Mouse (Mus musculus): ENCODE data around the gene Agap1. TPM values are rescaled to one million over a fixed set of nuclear protein-coding genes. Genes with fewer than 3 reads are reported as not detected.

The Agap1 gene
- polyA plus RNA-seq, 1 experiment from 2014 or later, result 37.2 TPM

DNA sequence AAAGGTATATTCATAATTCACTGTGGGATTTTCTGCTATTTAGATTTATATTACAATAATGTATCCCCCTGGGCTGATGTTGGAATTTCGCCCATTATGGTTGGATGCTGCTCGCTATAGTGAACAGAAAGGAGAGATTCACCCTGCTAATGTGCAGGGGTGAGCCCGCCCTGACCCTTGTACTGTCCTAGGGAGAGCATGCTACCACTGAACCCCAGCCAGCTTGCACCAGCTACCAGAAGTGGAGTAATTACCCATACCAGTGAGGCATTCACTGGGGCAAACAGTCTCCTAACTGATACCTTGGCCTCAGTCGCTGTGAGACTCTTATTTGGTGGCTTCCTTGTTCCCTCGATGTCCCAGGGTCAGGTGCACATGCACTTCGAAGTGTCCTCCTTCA, 281.4 kb downstream of the Agap1 start:
- 89% methylated on average over 6 of the region's 6 CpGs for WGBS
- Histone ChIP-seq H3K4me1 (replicated peaks; ENCODE audit: control insufficient read depth, insufficient read depth, low read length) (peaks cover 19% of the 10 kb centered on the region), H3K9ac (replicated peaks; ENCODE audit: low read depth, low read length) (no peak overlapping the region), H3K27me3 (replicated peaks; ENCODE audit: control insufficient read depth, insufficient read depth, low read length) (peaks cover 43% of the 10 kb centered on the region), H3K4me2 (ENCODE audit: low read length) (no peak overlapping the region), H3K27ac (ENCODE audit: low read length) (no peak overlapping the region), H3K4me3 (replicated peaks; ENCODE audit: low read length) (no peak overlapping the region), H3K36me3 (ENCODE audit: control insufficient read depth, insufficient read depth) (peaks cover 2% of the 10 kb centered on the region; the same call in 1 of the 2 replicates), H3K9me3 (ENCODE audit: control insufficient read depth, low read length) (no peaks in the 10 kb centered on the region)
- no peak for ATAC-seq

DNA sequence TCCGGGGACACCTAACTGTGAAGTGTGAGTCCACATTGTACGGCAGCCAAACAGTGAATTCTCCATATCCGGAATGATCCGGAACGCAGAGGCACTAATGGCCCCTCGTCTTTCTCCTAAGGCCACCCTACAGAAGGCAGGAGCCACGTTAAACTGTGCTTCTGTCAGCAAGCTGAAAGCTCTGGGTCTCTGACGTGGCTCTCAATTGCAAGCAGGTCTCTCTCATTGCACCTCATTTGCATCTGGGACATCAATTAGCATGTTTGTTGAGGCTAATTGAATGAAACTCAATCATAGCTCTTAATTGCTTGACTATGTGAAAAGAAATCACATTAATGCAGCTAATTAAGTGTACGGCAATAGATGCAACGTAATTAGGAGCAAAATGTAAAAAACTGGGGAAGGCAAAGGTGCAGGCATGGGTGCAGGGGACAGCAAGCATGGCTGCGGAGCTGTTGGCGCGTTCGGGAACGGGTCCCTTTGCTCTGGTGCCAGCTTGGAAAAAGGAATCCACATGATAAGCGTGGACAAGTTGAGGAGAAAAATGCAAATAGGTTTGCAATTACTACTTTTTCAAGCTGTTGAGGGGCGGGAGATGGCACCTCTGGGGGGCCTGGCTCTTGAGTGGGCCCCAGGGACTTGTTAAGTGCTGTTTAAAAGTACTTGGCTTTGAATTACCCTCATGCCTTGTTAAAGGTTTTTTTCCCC, 284.6 kb downstream of the Agap1 start:
- Histone ChIP-seq H3K4me3 (replicated peaks; ENCODE audit: low read length) (no peak overlapping the region), H3K27ac (ENCODE audit: low read length) (no peak overlapping the region), H3K9me3 (ENCODE audit: control insufficient read depth, low read length) (no peaks in the 10 kb centered on the region), H3K27me3 (replicated peaks; ENCODE audit: control insufficient read depth, insufficient read depth, low read length) (peaks cover 63% of the 10 kb centered on the region), H3K4me1 (replicated peaks; ENCODE audit: control insufficient read depth, insufficient read depth, low read length) (peaks cover 19% of the 10 kb centered on the region), H3K36me3 (ENCODE audit: control insufficient read depth, insufficient read depth) (no peaks in the 10 kb centered on the region), H3K9ac (replicated peaks; ENCODE audit: low read depth, low read length) (no peak overlapping the region), H3K4me2 (ENCODE audit: low read length) (0 out of 2 replicates have a peak overlapping the region, but pooled peaks have one; percentile 1)
- WGBS, result 12% methylated on average over 17 of the region's 17 CpGs
- ATAC-seq, result peak; percentile 91

DNA sequence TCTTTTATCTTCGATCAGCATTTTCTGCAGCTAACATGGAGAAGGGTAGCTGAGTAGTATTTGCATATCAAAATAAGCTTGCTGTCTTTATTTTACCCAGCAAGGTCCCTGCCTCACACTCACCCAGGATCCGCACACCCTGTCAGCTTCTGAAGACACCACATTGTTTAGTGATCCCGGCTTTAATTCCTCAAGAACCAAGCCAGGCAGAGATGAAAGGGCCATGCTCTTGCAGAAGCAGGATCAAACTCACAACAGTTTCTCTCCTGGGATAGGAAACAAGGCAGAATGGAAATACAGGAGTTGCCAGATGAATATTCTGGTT, 285.1 kb downstream of the Agap1 start:
- under 1% methylated on average over 3 of the region's 3 CpGs for WGBS
- Histone ChIP-seq H3K9ac (replicated peaks; ENCODE audit: low read depth, low read length) (no peak overlapping the region), H3K4me3 (replicated peaks; ENCODE audit: low read length) (no peak overlapping the region), H3K4me1 (replicated peaks; ENCODE audit: control insufficient read depth, insufficient read depth, low read length) (peaks cover 19% of the 10 kb centered on the region), H3K9me3 (ENCODE audit: control insufficient read depth, low read length) (no peaks in the 10 kb centered on the region), H3K36me3 (ENCODE audit: control insufficient read depth, insufficient read depth) (no peaks in the 10 kb centered on the region), H3K27ac (ENCODE audit: low read length) (no peak overlapping the region), H3K4me2 (ENCODE audit: low read length) (no peak overlapping the region), H3K27me3 (replicated peaks; ENCODE audit: control insufficient read depth, insufficient read depth, low read length) (peaks cover 63% of the 10 kb centered on the region)
- no peak; the same call in 1 of the 2 replicates for ATAC-seq

DNA sequence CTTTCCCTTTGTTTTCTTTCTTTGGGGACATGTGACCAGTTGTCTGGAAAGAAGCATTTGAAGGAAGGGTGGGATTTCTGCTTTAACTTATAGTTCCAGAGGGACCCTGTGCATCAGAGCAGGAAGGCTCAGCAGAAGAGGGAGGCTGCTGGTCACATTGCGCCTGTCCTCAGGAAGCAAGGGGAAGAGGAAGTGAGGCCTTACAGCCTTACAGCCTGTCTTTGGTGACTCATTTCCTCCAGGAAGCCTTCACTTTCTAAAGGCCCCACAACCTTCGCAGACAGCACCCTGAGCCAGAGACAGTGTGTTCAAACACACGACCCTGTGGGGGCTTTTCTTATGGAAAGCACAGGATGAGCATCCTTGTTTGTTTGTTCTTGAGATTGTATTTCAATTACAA, 287.8 kb downstream of the Agap1 start:
- Histone ChIP-seq H3K4me3 (replicated peaks; ENCODE audit: low read length) (no peak overlapping the region), H3K36me3 (ENCODE audit: control insufficient read depth, insufficient read depth) (no peaks in the 10 kb centered on the region), H3K9me3 (ENCODE audit: control insufficient read depth, low read length) (no peaks in the 10 kb centered on the region), H3K27me3 (replicated peaks; ENCODE audit: control insufficient read depth, insufficient read depth, low read length) (peaks cover 54% of the 10 kb centered on the region), H3K4me2 (ENCODE audit: low read length) (no peak overlapping the region), H3K27ac (ENCODE audit: low read length) (no peak overlapping the region), H3K4me1 (replicated peaks; ENCODE audit: control insufficient read depth, insufficient read depth, low read length) (peaks cover 19% of the 10 kb centered on the region), H3K9ac (replicated peaks; ENCODE audit: low read depth, low read length) (no peak overlapping the region)
- WGBS, result 87% methylated on average over 3 of the region's 3 CpGs
- no peak for ATAC-seq

DNA sequence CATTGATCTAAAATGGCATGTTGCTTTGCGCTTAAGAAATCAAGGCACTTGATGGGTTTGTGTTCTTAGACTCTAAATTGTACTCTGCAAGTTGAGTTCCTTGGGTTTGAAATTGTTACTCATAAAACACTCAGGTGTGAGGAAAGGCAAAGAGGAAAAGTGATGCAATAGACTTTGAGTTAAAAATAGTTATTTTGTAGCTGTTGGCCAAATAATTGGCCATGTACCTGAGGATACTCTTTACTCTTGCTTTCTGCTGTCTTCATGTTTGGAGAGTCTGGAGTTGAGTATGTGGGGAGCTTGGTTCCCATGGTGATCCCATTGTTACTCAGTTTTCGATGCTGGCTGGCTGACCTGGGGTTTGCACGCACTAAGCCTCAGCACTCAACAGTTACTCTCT, 291.6 kb downstream of the Agap1 start:
- no peak overlapping the region for H3K4me2 ChIP-seq (ENCODE audit: low read length)
- no peak overlapping the region for H3K27ac ChIP-seq (ENCODE audit: low read length)
- H3K36me3 ChIP-seq (ENCODE audit: control insufficient read depth, insufficient read depth), result no peaks in the 10 kb centered on the region
- no peak overlapping the region for H3K4me3 ChIP-seq (replicated peaks; ENCODE audit: low read length)
- H3K9ac ChIP-seq (replicated peaks; ENCODE audit: low read depth, low read length), result no peak overlapping the region
- H3K9me3 ChIP-seq (ENCODE audit: control insufficient read depth, low read length), result no peaks in the 10 kb centered on the region
- ATAC-seq, result no peak
- peaks cover 56% of the 10 kb centered on the region for H3K27me3 ChIP-seq (replicated peaks; ENCODE audit: control insufficient read depth, insufficient read depth, low read length)
- WGBS, result 73% methylated on average over 3 of the region's 3 CpGs
- peaks cover 14% of the 10 kb centered on the region for H3K4me1 ChIP-seq (replicated peaks; ENCODE audit: control insufficient read depth, insufficient read depth, low read length)

DNA sequence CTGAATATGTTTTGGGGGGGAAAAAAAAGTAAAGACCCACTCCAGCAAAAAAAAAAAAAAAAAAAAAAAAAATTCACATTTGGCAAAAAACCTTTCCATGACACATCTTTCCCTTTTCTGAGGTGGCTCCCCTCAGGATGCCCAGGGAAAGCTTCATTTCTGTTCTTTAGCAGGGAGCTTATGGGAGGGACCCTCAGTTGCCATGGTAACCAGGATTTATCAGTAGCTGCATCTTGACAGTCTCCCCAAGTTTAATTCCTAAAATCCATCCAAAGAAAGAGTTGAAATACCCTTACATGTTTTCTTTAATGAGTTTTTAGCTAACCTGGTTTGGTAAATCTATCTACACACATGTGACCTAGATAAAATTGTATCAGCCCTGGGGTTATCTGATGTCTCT, 295.1 kb downstream of the Agap1 start:
- Histone ChIP-seq H3K9me3 (ENCODE audit: control insufficient read depth, low read length) (no peaks in the 10 kb centered on the region), H3K27ac (ENCODE audit: low read length) (no peak overlapping the region), H3K9ac (replicated peaks; ENCODE audit: low read depth, low read length) (no peak overlapping the region), H3K4me3 (replicated peaks; ENCODE audit: low read length) (no peak overlapping the region), H3K4me2 (ENCODE audit: low read length) (no peak overlapping the region), H3K27me3 (replicated peaks; ENCODE audit: control insufficient read depth, insufficient read depth, low read length) (peaks cover 43% of the 10 kb centered on the region), H3K36me3 (ENCODE audit: control insufficient read depth, insufficient read depth) (no peaks in the 10 kb centered on the region), H3K4me1 (replicated peaks; ENCODE audit: control insufficient read depth, insufficient read depth, low read length) (peaks cover 19% of the 10 kb centered on the region)
- ATAC-seq, result no peak

DNA sequence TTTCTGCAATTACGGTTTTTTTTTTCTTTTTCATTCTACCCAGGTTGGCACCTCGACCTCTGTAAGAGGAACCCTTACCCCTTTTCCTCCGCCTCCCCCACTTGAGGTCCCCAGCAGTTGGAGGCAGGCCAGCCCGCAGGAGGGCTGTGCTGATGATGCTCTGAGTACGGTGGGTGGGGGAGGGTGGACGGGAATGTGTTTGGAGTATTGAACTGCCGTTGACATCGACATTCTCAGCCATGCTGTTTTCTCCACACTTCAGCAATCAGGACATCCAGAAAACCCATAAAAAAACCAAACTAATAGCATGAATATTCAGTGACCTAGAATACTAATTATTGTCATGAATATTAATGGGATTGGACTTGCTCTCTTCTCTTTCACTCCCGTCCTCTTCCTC, 295.9 kb downstream of the Agap1 start:
- no peaks in the 10 kb centered on the region for H3K36me3 ChIP-seq (ENCODE audit: control insufficient read depth, insufficient read depth)
- peaks cover 21% of the 10 kb centered on the region for H3K4me1 ChIP-seq (replicated peaks; ENCODE audit: control insufficient read depth, insufficient read depth, low read length)
- H3K4me2 ChIP-seq (ENCODE audit: low read length), result peak overlapping the region; percentile 54
- H3K9ac ChIP-seq (replicated peaks; ENCODE audit: low read depth, low read length), result no peak overlapping the region; the same call in 1 of the 2 replicates
- no peaks in the 10 kb centered on the region for H3K9me3 ChIP-seq (ENCODE audit: control insufficient read depth, low read length)
- 2% methylated on average over 9 of the region's 9 CpGs for WGBS
- peak; percentile 75 for ATAC-seq
- H3K27ac ChIP-seq (ENCODE audit: low read length), result peak overlapping the region; percentile 55; the same call in 1 of the 2 replicates
- H3K27me3 ChIP-seq (replicated peaks; ENCODE audit: control insufficient read depth, insufficient read depth, low read length), result peaks cover 38% of the 10 kb centered on the region
- H3K4me3 ChIP-seq (replicated peaks; ENCODE audit: low read length), result peak overlapping the region; percentile 19; the same call in 1 of the 2 replicates

DNA sequence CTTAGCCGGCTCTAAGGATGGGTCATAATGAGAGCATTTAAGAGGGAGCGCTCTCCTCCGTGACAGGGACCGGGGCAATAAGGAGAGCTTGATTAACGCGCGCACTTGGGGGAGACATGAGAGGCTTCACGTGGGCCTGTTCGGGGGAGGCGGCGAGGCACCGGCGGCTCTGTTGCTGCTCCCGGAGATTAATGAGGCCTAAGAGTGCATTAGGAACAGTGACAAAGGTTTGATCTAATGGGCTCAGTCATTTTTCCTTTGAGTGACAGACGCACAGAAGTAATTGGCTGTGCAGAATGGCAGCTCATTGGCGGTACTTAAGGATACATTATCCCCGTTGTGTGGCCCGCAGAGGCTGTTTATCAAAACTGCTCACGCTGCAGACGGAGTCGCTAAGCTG, 296.3 kb downstream of the Agap1 start:
- peak overlapping the region; percentile 19; the same call in 1 of the 2 replicates for H3K4me3 ChIP-seq (replicated peaks; ENCODE audit: low read length)
- WGBS, result 5% methylated on average over 21 of the region's 21 CpGs
- no peaks in the 10 kb centered on the region for H3K36me3 ChIP-seq (ENCODE audit: control insufficient read depth, insufficient read depth)
- H3K4me1 ChIP-seq (replicated peaks; ENCODE audit: control insufficient read depth, insufficient read depth, low read length), result peaks cover 23% of the 10 kb centered on the region
- H3K9me3 ChIP-seq (ENCODE audit: control insufficient read depth, low read length), result no peaks in the 10 kb centered on the region
- peaks cover 35% of the 10 kb centered on the region for H3K27me3 ChIP-seq (replicated peaks; ENCODE audit: control insufficient read depth, insufficient read depth, low read length)
- H3K27ac ChIP-seq (ENCODE audit: low read length), result peak overlapping the region; percentile 55; the same call in 1 of the 2 replicates
- peak; percentile 92 for ATAC-seq
- H3K4me2 ChIP-seq (ENCODE audit: low read length), result peak overlapping the region; percentile 54
- no peak overlapping the region; the same call in 1 of the 2 replicates for H3K9ac ChIP-seq (replicated peaks; ENCODE audit: low read depth, low read length)

DNA sequence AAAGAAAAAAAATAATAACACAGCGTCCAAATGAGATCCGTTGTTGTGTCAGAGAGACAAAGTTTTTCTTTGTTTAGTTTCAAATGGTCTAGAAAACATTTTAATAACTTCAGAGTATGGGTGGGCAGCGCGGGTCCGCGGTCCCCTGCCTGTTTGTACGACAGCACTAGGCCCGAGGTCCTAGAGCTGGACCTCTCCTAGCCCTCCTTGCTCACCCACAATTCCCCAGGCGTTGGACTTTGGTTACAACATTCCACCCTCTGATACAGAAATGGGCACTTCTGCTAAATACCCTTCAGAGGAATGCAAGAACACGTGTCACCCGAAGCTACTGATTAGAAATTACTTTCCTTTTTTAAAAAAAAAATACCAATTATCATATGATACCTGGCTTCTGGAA, 296.7 kb downstream of the Agap1 start:
- H3K4me1 ChIP-seq (replicated peaks; ENCODE audit: control insufficient read depth, insufficient read depth, low read length), result peaks cover 23% of the 10 kb centered on the region
- H3K9ac ChIP-seq (replicated peaks; ENCODE audit: low read depth, low read length), result no peak overlapping the region
- H3K9me3 ChIP-seq (ENCODE audit: control insufficient read depth, low read length), result no peaks in the 10 kb centered on the region
- 14% methylated on average over 11 of the region's 11 CpGs for WGBS
- no peak overlapping the region; the same call in 1 of the 2 replicates for H3K27ac ChIP-seq (ENCODE audit: low read length)
- no peaks in the 10 kb centered on the region for H3K36me3 ChIP-seq (ENCODE audit: control insufficient read depth, insufficient read depth)
- H3K4me2 ChIP-seq (ENCODE audit: low read length), result peak overlapping the region; percentile 54
- H3K4me3 ChIP-seq (replicated peaks; ENCODE audit: low read length), result no peak overlapping the region
- ATAC-seq, result peak; percentile 32; the same call in 1 of the 2 replicates
- H3K27me3 ChIP-seq (replicated peaks; ENCODE audit: control insufficient read depth, insufficient read depth, low read length), result peaks cover 36% of the 10 kb centered on the region

All from forebrain, embryonic 16.5 days (tissue).